Mouse (Mus musculus) myocyte (in vitro differentiated cells): Measurements from ENCODE around the gene Chrd.

Experiments used
- CEBPB ChIP-seq: IDR thresholded peaks from 2 replicates; pipeline ENCODE4 v1.6.1; 2011; ENCODE audit warnings: mild to moderate bottlenecking, moderate library complexity; ENCODE audit not compliant: poor library complexity, insufficient read depth, severe bottlenecking
- E2F4 ChIP-seq: IDR thresholded peaks from one replicate; pipeline ENCODE4 v1.6.1; 2011; ENCODE audit warnings: mild to moderate bottlenecking, control low read depth, moderate library complexity; ENCODE audit not compliant: insufficient read depth
- MAX ChIP-seq: IDR thresholded peaks from one replicate; pipeline ENCODE4 v1.6.1; 2011; ENCODE audit warnings: low read depth, mild to moderate bottlenecking, control low read depth
- MYOD1 ChIP-seq, 3 experiments: IDR thresholded peaks; one replicate each; pipeline ENCODE4 v1.6.1; 2011; ENCODE audit warnings: control low read depth in 2 of 3, low read depth in 2 of 3, mild to moderate bottlenecking in 2 of 3, moderate library complexity in 1 of 3; ENCODE audit not compliant: insufficient read length in 2 of 3, control insufficient read depth in 1 of 3
- MYOG ChIP-seq, 3 experiments: IDR thresholded peaks; one replicate each; pipeline ENCODE4 v1.6.1; 2011; ENCODE audit warnings: control low read depth in 2 of 3, low read depth in 2 of 3, mild to moderate bottlenecking in 2 of 3; ENCODE audit not compliant: insufficient read length in 2 of 3, control insufficient read depth in 1 of 3, insufficient read depth in 1 of 3
- POLR2A ChIP-seq: IDR thresholded peaks from one replicate; pipeline ENCODE4 v1.6.1; 2011; ENCODE audit warnings: low read depth, mild to moderate bottlenecking, control low read depth, moderate library complexity; ENCODE audit not compliant: insufficient read length
- REST ChIP-seq: IDR thresholded peaks from one replicate; pipeline ENCODE4 v1.6.1; 2011; ENCODE audit warnings: mild to moderate bottlenecking, control low read depth, moderate library complexity; ENCODE audit not compliant: insufficient read depth, insufficient read length
- SRF ChIP-seq: IDR thresholded peaks from one replicate; pipeline ENCODE4 v1.6.1; 2011; ENCODE audit warnings: low read depth; ENCODE audit not compliant: control insufficient read depth, insufficient read length
- TCF12 ChIP-seq: IDR thresholded peaks from one replicate; pipeline ENCODE4 v1.6.1; 2011; ENCODE audit warnings: mild to moderate bottlenecking, control low read depth; ENCODE audit not compliant: poor library complexity, insufficient read depth, severe bottlenecking
- USF1 ChIP-seq: IDR thresholded peaks from one replicate; pipeline ENCODE4 v1.6.1; 2011; ENCODE audit warnings: low read depth, mild to moderate bottlenecking, control low read depth, moderate library complexity

- no peak for TF ChIP-seq POLR2A
- no peak for TF ChIP-seq REST
- TF ChIP-seq TCF12 = no peak
- no peak for TF ChIP-seq E2F4
- no peak for TF ChIP-seq USF1
- TF ChIP-seq SRF = no peak
- no peak for TF ChIP-seq MYOG (IDR thresholded peaks at IDR 0.05; ENCODE audit: control insufficient read depth in 1 of 3, insufficient read depth in 1 of 3, insufficient read length in 2 of 3, low read depth in 2 of 3)
- TF ChIP-seq MYOD1 (IDR thresholded peaks at IDR 0.05; ENCODE audit: control insufficient read depth in 1 of 3, insufficient read length in 2 of 3, low read depth in 2 of 3) = no peak
- no peak for TF ChIP-seq CEBPB
- no peak for TF ChIP-seq MAX
Observed at GRCm38 (mm10) chr16:20739845-20740244, 6.9 kb downstream of the Chrd start.
